Mouse (Mus musculus): Measurements from ENCODE around the gene Zfp12. TPM values are rescaled to one million over a fixed set of nuclear protein-coding genes. Genes with fewer than 3 reads are reported as not detected.

The Zfp12 gene
- 10 to 100 TPM; 24.9 to 29.3 TPM for total RNA-seq (2023)

DNA sequence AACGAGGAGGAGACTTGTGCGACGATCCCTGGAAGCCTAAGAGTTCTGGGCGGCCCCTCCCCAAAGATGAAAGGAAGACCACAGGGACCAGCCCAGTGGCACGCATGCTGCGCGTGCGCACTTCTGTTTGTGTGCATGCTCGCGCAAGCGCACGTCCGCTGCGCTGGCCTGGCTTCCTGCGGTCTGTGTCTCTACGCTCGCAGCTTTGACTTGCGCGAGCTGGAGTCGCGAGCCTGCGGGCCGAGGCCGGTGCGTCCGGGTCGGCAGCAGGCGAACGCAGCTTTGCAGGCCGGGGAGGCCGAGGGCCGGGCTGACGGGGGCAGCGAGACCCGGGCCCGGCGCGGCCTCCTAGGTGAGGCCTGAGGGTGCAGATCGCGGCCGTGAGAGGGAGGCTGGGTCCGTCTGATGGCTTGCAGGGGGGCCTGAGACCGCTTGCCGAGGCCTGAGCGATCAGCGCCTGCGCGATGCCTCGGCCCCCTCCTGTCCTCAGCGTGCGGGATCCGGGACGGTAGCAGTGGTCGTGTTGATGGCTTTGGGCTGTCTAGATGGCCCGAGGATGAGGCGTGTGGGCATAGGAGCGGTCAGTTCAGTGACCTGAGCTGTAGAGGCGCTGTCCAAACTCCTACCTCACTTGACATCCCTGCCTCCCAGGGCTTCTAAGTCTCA is at the start of gene Zfp12:
Gene Zfp12 (plus strand): TSS at position 136 of the 666 bp plus-strand sequence.

DNA sequence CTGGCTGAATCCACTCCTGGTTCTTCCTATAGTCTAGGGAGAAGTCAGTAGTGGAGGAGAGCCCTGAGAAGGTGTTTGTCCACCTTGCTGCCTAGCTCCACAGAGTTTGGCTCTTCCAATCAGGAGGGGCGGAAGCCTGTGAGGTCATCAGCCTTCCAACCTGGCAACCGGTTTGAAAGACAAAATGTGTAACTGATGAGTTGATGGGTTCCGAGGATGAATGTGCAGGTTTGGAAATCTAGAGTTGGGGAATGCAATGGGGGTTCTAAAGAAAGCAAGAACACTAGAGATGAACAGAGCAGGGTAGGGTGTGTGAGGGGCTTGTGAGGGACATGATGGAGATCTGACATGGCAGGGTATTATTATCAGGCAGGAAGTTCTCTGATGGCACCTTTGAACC is 8.2 kb upstream of the Zfp12 start, which contains the start of gene Spdye4a:
Gene Spdye4a (minus strand): TSS at position 101 of the 400 bp plus-strand sequence.

DNA sequence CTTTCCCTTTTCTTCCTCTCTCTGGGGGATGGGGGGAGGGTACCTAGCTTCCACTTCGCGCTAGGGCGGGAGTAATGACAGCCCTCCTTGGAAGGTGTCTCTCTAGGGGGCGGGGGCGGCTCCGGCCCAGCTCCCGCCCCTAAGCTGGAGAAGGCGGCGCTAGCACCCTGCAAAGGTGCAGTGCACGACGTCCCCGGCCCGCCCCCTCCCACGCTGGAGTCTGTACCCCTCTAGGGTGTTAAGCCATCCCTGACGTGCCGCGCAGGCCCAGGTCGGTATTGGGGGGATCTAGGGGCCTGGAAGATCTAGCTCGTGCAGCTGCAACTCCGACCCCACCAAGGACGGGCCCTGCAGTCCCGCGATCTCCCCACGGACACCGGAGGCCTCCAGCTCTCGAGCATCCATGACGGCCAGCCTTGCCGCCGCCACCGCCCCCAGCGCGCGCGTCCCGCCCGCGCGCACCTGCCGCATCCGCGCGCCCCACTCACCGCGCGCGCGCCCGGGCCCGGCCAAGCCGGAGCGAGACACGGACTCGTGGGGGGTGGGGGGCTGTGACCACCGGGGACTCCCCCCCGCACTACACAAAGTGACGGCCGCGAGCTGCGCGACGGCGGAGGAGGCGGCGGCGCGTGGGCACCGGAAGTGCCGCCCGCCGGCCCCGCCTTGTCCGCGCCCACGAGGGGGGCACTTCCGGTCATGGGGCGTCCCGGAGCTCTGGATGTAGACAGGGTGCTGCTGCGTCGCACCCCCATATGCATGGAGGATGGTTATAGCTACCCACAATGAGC is 34.6 kb downstream of the Zfp12 start, which contains the start of gene Zfp316:
Gene Zfp316 (minus strand): TSS at position 660 of the 788 bp plus-strand sequence.

DNA sequence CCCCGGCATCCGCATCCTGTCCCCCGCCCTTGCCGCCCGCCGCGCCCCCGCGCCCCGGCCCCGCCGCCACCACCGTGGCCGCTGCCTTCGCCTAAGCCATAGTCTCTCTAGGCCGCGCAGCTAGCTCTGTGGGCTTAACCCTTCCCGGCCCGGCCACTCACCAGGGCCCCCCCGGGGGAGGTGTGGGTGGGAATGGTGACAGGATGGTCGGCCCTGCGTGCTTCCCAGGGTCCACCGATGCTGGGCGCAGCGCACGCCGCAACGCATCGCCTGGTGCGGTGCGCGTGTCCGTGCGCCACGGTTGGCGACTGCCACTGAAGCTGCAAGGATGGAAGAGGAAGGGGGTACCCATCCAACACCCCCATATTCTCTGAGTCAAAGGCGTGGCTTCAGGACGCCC is 58.4 kb downstream of the Zfp12 start, which contains the start of gene Zfp853:
Gene Zfp853 (minus strand): TSS at position 220 of the 400 bp plus-strand sequence.

Other genes starting within 250 kb of the Zfp12 start
- gene Rnf216, start 122.2 kb upstream of the Zfp12 start, total RNA-seq (2023), result 100 to 1,000 TPM; 128 to 129 TPM
- under 1 TPM; 0.24 to 0.55 TPM for gene Olfr718-ps1, start 87.6 kb upstream of the Zfp12 start, total RNA-seq (2023)
- 10 to 100 TPM; 15.0 to 15.4 TPM for gene Rbak, start 54.4 kb upstream of the Zfp12 start, total RNA-seq (2023)
- gene Spdye4b, start 54.1 kb upstream of the Zfp12 start, total RNA-seq (2023), result not detected
- not detected for gene Spdye4a, start 8.3 kb upstream of the Zfp12 start, total RNA-seq (2023)
- 1 to 10 TPM; 5.6 to 8.8 TPM for gene Zfp316, start 34.9 kb downstream of the Zfp12 start, total RNA-seq (2023)
- 1 to 10 TPM; 1.1 to 1.2 TPM for gene Zfp853, start 58.5 kb downstream of the Zfp12 start, total RNA-seq (2023)
- 10 to 100 TPM; 33.8 to 40.0 TPM for gene E130309D02Rik, start 80.2 kb downstream of the Zfp12 start, total RNA-seq (2023)
- 10 to 100 TPM; 60.1 to 68.7 TPM for gene Zdhhc4, start 94.1 kb downstream of the Zfp12 start, total RNA-seq (2023)
- gene Grid2ip, start 122.2 kb downstream of the Zfp12 start, total RNA-seq (2023), result not detected
- 10 to 100 TPM; 35.9 to 39.9 TPM for gene Kdelr2, start 168.7 kb downstream of the Zfp12 start, total RNA-seq (2023)
- gene Daglb, start 229.4 kb downstream of the Zfp12 start, total RNA-seq (2023), result 10 to 100 TPM; 15.8 to 17.3 TPM

All from B cell, adult 67 days (primary cell).